Mouse (Mus musculus): Measurements from ENCODE around the gene Mast3. TPM values are rescaled to one million over a fixed set of nuclear protein-coding genes. Genes with fewer than 3 reads are reported as not detected.
A peak's percentile ranks its signal among the peaks of the same experiment; 100 is the strongest.

Gene Mast3
- polyA plus RNA-seq, 1 experiment = 71.9 TPM

GRCm38 (mm10) chr8:70776496-70777444 is 28.1 kb downstream of the Mast3 start, which contains the start of gene Pik3r2:
Gene Pik3r2 (minus strand): TSS chr8:70776713.
- under 1% methylated on average over 94 of the region's 94 CpGs for WGBS
- peak within 1 kb of the TSS; percentile 74 for H3K4me3 ChIP-seq (ENCODE audit: low read depth, low read length)
- H3K36me3 ChIP-seq (ENCODE audit: control insufficient read depth, insufficient read depth, low read length) = peaks cover 31% of the 10 kb centered on the region
- peak within 1 kb of the TSS; percentile 98 for H3K27ac ChIP-seq (ENCODE audit: insufficient read depth, low read depth, low read length)
- H3K4me1 ChIP-seq (ENCODE audit: control insufficient read depth, insufficient read depth, insufficient read length, low read length) = peaks cover 34% of the 10 kb centered on the region
- no peaks in the 10 kb centered on the region for H3K27me3 ChIP-seq (ENCODE audit: control insufficient read depth, insufficient read depth, low read length)
- no peak for TF ChIP-seq CTCF (IDR thresholded peaks at IDR 0.05; ENCODE audit: extremely low read depth, insufficient read length, insufficient replicate concordance, low read depth, low read length)
- peak; percentile 58 for TF ChIP-seq POLR2A (IDR thresholded peaks at IDR 0.05; ENCODE audit: low read depth, low read length)

- no peak for TF ChIP-seq CTCF (IDR thresholded peaks at IDR 0.05; ENCODE audit: extremely low read depth, insufficient read length, insufficient replicate concordance, low read depth, low read length)
- TF ChIP-seq POLR2A (IDR thresholded peaks at IDR 0.05; ENCODE audit: low read depth, low read length) = no peak
- 1% methylated on average over 34 of the region's 34 CpGs for WGBS
- Histone ChIP-seq H3K4me1 (ENCODE audit: control insufficient read depth, insufficient read depth, insufficient read length, low read length) (peaks cover 34% of the 10 kb centered on the region), H3K27ac (ENCODE audit: insufficient read depth, low read depth, low read length) (peak overlapping the region; percentile 50; the same call in 1 of the 2 replicates), H3K4me3 (ENCODE audit: low read depth, low read length) (peak overlapping the region; percentile 74), H3K36me3 (ENCODE audit: control insufficient read depth, insufficient read depth, low read length) (peaks cover 26% of the 10 kb centered on the region), H3K27me3 (ENCODE audit: control insufficient read depth, insufficient read depth, low read length) (no peaks in the 10 kb centered on the region)
Measured at GRCm38 (mm10) chr8:70775851-70776495, 28.9 kb downstream of the Mast3 start.

GRCm38 (mm10) chr8:70775227-70775626 is 29.6 kb downstream of the Mast3 start:
- Histone ChIP-seq H3K36me3 (ENCODE audit: control insufficient read depth, insufficient read depth, low read length) (peaks cover 26% of the 10 kb centered on the region), H3K4me1 (ENCODE audit: control insufficient read depth, insufficient read depth, insufficient read length, low read length) (peaks cover 34% of the 10 kb centered on the region), H3K27me3 (ENCODE audit: control insufficient read depth, insufficient read depth, low read length) (no peaks in the 10 kb centered on the region), H3K4me3 (ENCODE audit: low read depth, low read length) (peak overlapping the region; percentile 74; the same call in 1 of the 2 replicates), H3K27ac (ENCODE audit: insufficient read depth, low read depth, low read length) (no peak overlapping the region)
- TF ChIP-seq CTCF (IDR thresholded peaks at IDR 0.05; ENCODE audit: extremely low read depth, insufficient read length, insufficient replicate concordance, low read depth, low read length) (no peak), POLR2A (IDR thresholded peaks at IDR 0.05; ENCODE audit: low read depth, low read length) (no peak)
- 75% methylated on average over 5 of the region's 5 CpGs for WGBS

- 89% methylated on average over 18 of the region's 18 CpGs for WGBS
- no peak overlapping the region for H3K27ac ChIP-seq (ENCODE audit: insufficient read depth, low read depth, low read length)
- H3K4me3 ChIP-seq (ENCODE audit: low read depth, low read length) = no peak overlapping the region
- H3K4me1 ChIP-seq (ENCODE audit: control insufficient read depth, insufficient read depth, insufficient read length, low read length) = peaks cover 34% of the 10 kb centered on the region
- H3K27me3 ChIP-seq (ENCODE audit: control insufficient read depth, insufficient read depth, low read length) = no peaks in the 10 kb centered on the region
- TF ChIP-seq POLR2A (IDR thresholded peaks at IDR 0.05; ENCODE audit: low read depth, low read length) = no peak
- H3K36me3 ChIP-seq (ENCODE audit: control insufficient read depth, insufficient read depth, low read length) = peaks cover 21% of the 10 kb centered on the region
Measured at GRCm38 (mm10) chr8:70774740-70775139, 30.1 kb downstream of the Mast3 start.

GRCm38 (mm10) chr8:70773833-70774232 is 31.0 kb downstream of the Mast3 start:
- TF ChIP-seq POLR2A (IDR thresholded peaks at IDR 0.05; ENCODE audit: low read depth, low read length) (no peak), CTCF (IDR thresholded peaks at IDR 0.05; ENCODE audit: extremely low read depth, insufficient read length, insufficient replicate concordance, low read depth, low read length) (no peak)
- H3K4me3 ChIP-seq (ENCODE audit: low read depth, low read length) = peak overlapping the region; percentile 40
- H3K27me3 ChIP-seq (ENCODE audit: control insufficient read depth, insufficient read depth, low read length) = no peaks in the 10 kb centered on the region
- peaks cover 21% of the 10 kb centered on the region for H3K36me3 ChIP-seq (ENCODE audit: control insufficient read depth, insufficient read depth, low read length)
- peaks cover 38% of the 10 kb centered on the region for H3K4me1 ChIP-seq (ENCODE audit: control insufficient read depth, insufficient read depth, insufficient read length, low read length)
- peak overlapping the region; percentile 78 for H3K27ac ChIP-seq (ENCODE audit: insufficient read depth, low read depth, low read length)
- WGBS = 7% methylated on average over 9 of the region's 9 CpGs

- H3K4me3 ChIP-seq (ENCODE audit: low read depth, low read length) = peak overlapping the region; percentile 40
- H3K4me1 ChIP-seq (ENCODE audit: control insufficient read depth, insufficient read depth, insufficient read length, low read length) = peaks cover 42% of the 10 kb centered on the region
- H3K27me3 ChIP-seq (ENCODE audit: control insufficient read depth, insufficient read depth, low read length) = no peaks in the 10 kb centered on the region
- no peak for TF ChIP-seq CTCF (IDR thresholded peaks at IDR 0.05; ENCODE audit: extremely low read depth, insufficient read length, insufficient replicate concordance, low read depth, low read length)
- TF ChIP-seq POLR2A (IDR thresholded peaks at IDR 0.05; ENCODE audit: low read depth, low read length) = no peak
- WGBS = 52% methylated on average over 5 of the region's 5 CpGs
- H3K27ac ChIP-seq (ENCODE audit: insufficient read depth, low read depth, low read length) = peak overlapping the region; percentile 72
- H3K36me3 ChIP-seq (ENCODE audit: control insufficient read depth, insufficient read depth, low read length) = peaks cover 25% of the 10 kb centered on the region
Measured at GRCm38 (mm10) chr8:70773410-70773809, 31.4 kb downstream of the Mast3 start.

- Histone ChIP-seq H3K27me3 (ENCODE audit: control insufficient read depth, insufficient read depth, low read length) (no peaks in the 10 kb centered on the region), H3K36me3 (ENCODE audit: control insufficient read depth, insufficient read depth, low read length) (peaks cover 26% of the 10 kb centered on the region), H3K4me3 (ENCODE audit: low read depth, low read length) (no peak overlapping the region), H3K27ac (ENCODE audit: insufficient read depth, low read depth, low read length) (peak overlapping the region; percentile 72), H3K4me1 (ENCODE audit: control insufficient read depth, insufficient read depth, insufficient read length, low read length) (peaks cover 40% of the 10 kb centered on the region)
- no peak for TF ChIP-seq CTCF (IDR thresholded peaks at IDR 0.05; ENCODE audit: extremely low read depth, insufficient read length, insufficient replicate concordance, low read depth, low read length)
- TF ChIP-seq POLR2A (IDR thresholded peaks at IDR 0.05; ENCODE audit: low read depth, low read length) = no peak; the same call in 1 of the 2 replicates
- 44% methylated on average over 9 of the region's 9 CpGs for WGBS
Measured at GRCm38 (mm10) chr8:70772890-70773289, 32.0 kb downstream of the Mast3 start.

Measured in small intestine, adult 2 months (tissue).